Mouse (Mus musculus): Measurements from ENCODE around the gene Cox17. TPM values are rescaled to one million over a fixed set of nuclear protein-coding genes. Genes with fewer than 3 reads are reported as not detected.

The Cox17 gene
- polyA plus RNA-seq (2016; fragmentation: Nextera tagmentation; extraction: Ambion mirVana) = 129 and 140 TPM in 2 replicates

GRCm38 (mm10) chr16:38346529-38347325, at the start of gene Cox17, which contains the start of gene Gm21987:
Gene Cox17 (plus strand): TSS chr16:38346991.
Gene Gm21987 (plus strand): TSS chr16:38347040.
- no peaks in the 10 kb centered on the region for H3K27me3 ChIP-seq (ENCODE audit: low read depth, poor library complexity, severe bottlenecking)
- peak within 1 kb of the TSS; percentile 90 for H3K27ac ChIP-seq (replicated peaks)
- DNase-seq (ENCODE audit: low spot score) = peak; percentile 91
- 3% methylated on average over 35 of the region's 35 CpGs for WGBS
- H3K9me3 ChIP-seq (replicated peaks) = no peaks in the 10 kb centered on the region
- peaks cover 20% of the 10 kb centered on the region for H3K4me1 ChIP-seq
- H3K36me3 ChIP-seq = peaks cover 28% of the 10 kb centered on the region
- peak within 1 kb of the TSS; percentile 74 for H3K4me3 ChIP-seq

DNA sequence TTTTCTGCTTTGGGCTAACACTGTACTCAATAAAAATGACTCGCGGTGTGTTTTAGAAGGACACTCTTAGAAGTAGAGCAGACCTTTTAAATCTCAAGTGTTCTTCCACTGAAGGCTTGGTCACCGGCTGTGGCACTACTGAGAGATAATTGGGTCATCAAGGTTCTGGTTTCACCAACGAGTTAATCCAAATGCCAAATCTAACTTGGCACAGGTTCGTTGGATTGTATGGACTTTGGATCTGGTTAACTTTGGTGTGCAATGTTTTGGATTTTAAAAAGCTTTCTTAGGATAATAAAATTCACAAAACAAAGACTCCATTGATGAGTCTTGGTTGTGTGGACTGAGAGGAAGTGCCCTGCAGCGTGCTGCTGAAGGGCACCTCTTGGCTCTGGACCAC, 48.4 kb upstream of the Cox17 start:
- H3K27ac ChIP-seq (replicated peaks) = no peak overlapping the region
- H3K27me3 ChIP-seq (ENCODE audit: low read depth, poor library complexity, severe bottlenecking) = no peaks in the 10 kb centered on the region
- H3K4me1 ChIP-seq = no peaks in the 10 kb centered on the region
- no peak overlapping the region for H3K4me3 ChIP-seq
- 92% methylated on average over 6 of the region's 6 CpGs for WGBS
- no peaks in the 10 kb centered on the region for H3K36me3 ChIP-seq
- H3K9me3 ChIP-seq (replicated peaks) = no peaks in the 10 kb centered on the region
- no peak for DNase-seq (ENCODE audit: low spot score)

DNA sequence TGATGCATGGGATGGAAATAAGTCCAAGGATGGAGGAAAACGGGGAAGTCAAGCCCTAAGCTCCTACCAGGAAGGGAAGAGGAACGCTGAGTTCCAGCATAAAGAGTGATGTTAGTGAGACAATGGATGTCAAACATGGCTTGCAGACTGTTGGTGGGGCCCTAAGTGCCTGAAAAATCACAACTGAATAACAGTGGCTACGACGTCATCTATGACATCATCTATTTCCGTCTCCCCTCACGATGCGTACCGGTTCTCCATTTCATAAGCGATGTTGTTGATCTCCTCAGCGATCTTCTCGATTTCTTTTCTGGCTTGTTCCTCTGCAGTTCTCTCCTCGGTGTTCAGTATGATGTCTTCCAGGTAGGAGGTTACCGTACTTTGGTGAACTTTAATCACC, 44.4 kb upstream of the Cox17 start:
- H3K27ac ChIP-seq (replicated peaks) = no peak overlapping the region
- DNase-seq (ENCODE audit: low spot score) = no peak
- H3K9me3 ChIP-seq (replicated peaks) = no peaks in the 10 kb centered on the region
- no peaks in the 10 kb centered on the region for H3K27me3 ChIP-seq (ENCODE audit: low read depth, poor library complexity, severe bottlenecking)
- WGBS = 93% methylated on average over 13 of the region's 13 CpGs
- no peak overlapping the region for H3K4me3 ChIP-seq
- no peaks in the 10 kb centered on the region for H3K36me3 ChIP-seq
- H3K4me1 ChIP-seq = peaks cover 11% of the 10 kb centered on the region

DNA sequence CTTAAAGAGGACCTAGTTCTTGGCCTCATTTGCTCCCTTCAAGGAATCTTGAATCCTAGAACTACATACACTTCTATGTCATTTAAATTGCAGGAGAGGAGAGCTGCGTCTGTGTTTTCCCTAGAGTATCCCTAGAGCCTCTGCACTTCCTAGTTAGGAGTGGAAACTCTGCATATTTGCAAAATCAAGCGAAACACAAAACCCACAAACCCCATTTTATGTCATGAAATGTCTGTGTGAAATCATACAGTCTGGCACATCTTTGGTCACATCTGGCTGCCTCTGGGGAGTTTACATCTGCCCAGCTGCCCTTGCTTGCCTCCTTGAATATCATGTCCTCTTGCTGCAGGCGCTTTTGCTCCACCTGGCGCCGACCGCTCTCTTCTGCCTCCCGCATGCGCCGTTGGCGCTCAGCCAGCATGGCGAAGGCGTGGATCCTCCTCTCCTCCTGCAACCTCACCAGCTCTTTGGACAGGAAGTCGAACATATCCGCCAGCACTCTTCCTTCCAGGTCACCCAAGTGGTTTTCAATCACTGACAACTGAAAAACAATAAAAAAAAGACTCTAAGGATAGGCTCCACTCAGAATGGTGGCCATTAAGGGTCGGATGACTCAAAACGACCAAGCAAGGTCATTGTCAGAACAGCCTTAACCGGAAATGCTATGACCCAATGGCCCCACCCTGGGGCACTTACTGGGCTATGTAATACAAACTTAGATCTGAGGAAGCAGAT, 42.2 kb upstream of the Cox17 start:
- no peak for DNase-seq (ENCODE audit: low spot score)
- H3K36me3 ChIP-seq = no peaks in the 10 kb centered on the region
- H3K27me3 ChIP-seq (ENCODE audit: low read depth, poor library complexity, severe bottlenecking) = no peaks in the 10 kb centered on the region
- H3K27ac ChIP-seq (replicated peaks) = no peak overlapping the region
- 85% methylated on average over 17 of the region's 17 CpGs for WGBS
- no peak overlapping the region for H3K4me3 ChIP-seq
- no peaks in the 10 kb centered on the region for H3K9me3 ChIP-seq (replicated peaks)
- peaks cover 18% of the 10 kb centered on the region for H3K4me1 ChIP-seq

GRCm38 (mm10) chr16:38306571-38307220, 40.1 kb upstream of the Cox17 start:
- H3K36me3 ChIP-seq = no peaks in the 10 kb centered on the region
- H3K9me3 ChIP-seq (replicated peaks) = no peaks in the 10 kb centered on the region
- H3K4me3 ChIP-seq = no peak overlapping the region
- WGBS = 51% methylated on average over 18 of the region's 18 CpGs
- no peaks in the 10 kb centered on the region for H3K27me3 ChIP-seq (ENCODE audit: low read depth, poor library complexity, severe bottlenecking)
- peak; percentile 33 for DNase-seq (ENCODE audit: low spot score)
- H3K4me1 ChIP-seq = peaks cover 18% of the 10 kb centered on the region
- peak overlapping the region; percentile 42; the same call in 1 of the 2 replicates for H3K27ac ChIP-seq (replicated peaks)

- H3K4me1 ChIP-seq = peaks cover 18% of the 10 kb centered on the region
- DNase-seq (ENCODE audit: low spot score) = no peak
- WGBS = 51% methylated on average over 5 of the region's 5 CpGs
- no peaks in the 10 kb centered on the region for H3K36me3 ChIP-seq
- H3K4me3 ChIP-seq = no peak overlapping the region
- H3K9me3 ChIP-seq (replicated peaks) = no peaks in the 10 kb centered on the region
- no peak overlapping the region for H3K27ac ChIP-seq (replicated peaks)
- H3K27me3 ChIP-seq (ENCODE audit: low read depth, poor library complexity, severe bottlenecking) = no peaks in the 10 kb centered on the region
These were observed 39.6 kb upstream of the Cox17 start for GRCm38 (mm10) chr16:38307221-38307605.

GRCm38 (mm10) chr16:38307651-38308050, 39.1 kb upstream of the Cox17 start:
- no peaks in the 10 kb centered on the region for H3K36me3 ChIP-seq

GRCm38 (mm10) chr16:38308195-38308594, 38.6 kb upstream of the Cox17 start:
- no peaks in the 10 kb centered on the region for H3K27me3 ChIP-seq (ENCODE audit: low read depth, poor library complexity, severe bottlenecking)
- no peaks in the 10 kb centered on the region for H3K36me3 ChIP-seq
- H3K27ac ChIP-seq (replicated peaks) = no peak overlapping the region
- no peak for DNase-seq (ENCODE audit: low spot score)
- H3K4me3 ChIP-seq = no peak overlapping the region
- peaks cover 18% of the 10 kb centered on the region for H3K4me1 ChIP-seq
- no peaks in the 10 kb centered on the region for H3K9me3 ChIP-seq (replicated peaks)
- 89% methylated on average over 11 of the region's 11 CpGs for WGBS

More at GRCm38 (mm10) chr16:38307651-38308050, 39.1 kb upstream of the Cox17 start:
- WGBS = 61% methylated on average over 7 of the region's 7 CpGs
- DNase-seq (ENCODE audit: low spot score) = no peak
- H3K27ac ChIP-seq (replicated peaks) = peak overlapping the region; percentile 49; the same call in 1 of the 2 replicates
- H3K27me3 ChIP-seq (ENCODE audit: low read depth, poor library complexity, severe bottlenecking) = no peaks in the 10 kb centered on the region
- no peaks in the 10 kb centered on the region for H3K9me3 ChIP-seq (replicated peaks)
- H3K4me1 ChIP-seq = peaks cover 18% of the 10 kb centered on the region
- no peak overlapping the region for H3K4me3 ChIP-seq

GRCm38 (mm10) chr16:38318492-38318891, 28.3 kb upstream of the Cox17 start:
- WGBS = 85% methylated on average over 9 of the region's 9 CpGs
- Histone ChIP-seq H3K36me3 (no peaks in the 10 kb centered on the region), H3K27me3 (ENCODE audit: low read depth, poor library complexity, severe bottlenecking) (no peaks in the 10 kb centered on the region)

DNA sequence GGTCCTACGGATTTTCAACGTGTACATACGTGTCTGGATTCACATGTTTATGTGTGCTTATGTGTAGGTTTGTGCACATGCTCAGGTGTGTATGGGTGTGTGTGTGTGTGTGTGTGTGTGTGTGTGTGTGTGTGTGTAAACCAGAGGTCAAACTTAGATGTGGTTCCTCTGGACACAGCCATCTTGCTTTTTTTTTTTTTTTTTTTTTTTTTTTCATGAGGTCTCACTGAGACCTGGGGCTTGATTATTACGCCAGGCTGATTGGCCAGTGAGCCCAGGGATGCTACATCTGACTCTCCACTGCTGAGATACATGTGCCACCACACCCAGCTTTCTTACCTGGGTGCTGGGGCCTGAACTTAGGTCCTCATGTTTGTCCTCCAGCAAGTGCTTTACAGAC, 27.7 kb upstream of the Cox17 start:
- WGBS = 87% methylated on average over 4 of the region's 4 CpGs
- DNase-seq (ENCODE audit: low spot score) = no peak
- H3K27me3 ChIP-seq (ENCODE audit: low read depth, poor library complexity, severe bottlenecking) = no peaks in the 10 kb centered on the region
- no peaks in the 10 kb centered on the region for H3K4me1 ChIP-seq
- no peaks in the 10 kb centered on the region for H3K9me3 ChIP-seq (replicated peaks)
- H3K36me3 ChIP-seq = no peaks in the 10 kb centered on the region
- no peak overlapping the region for H3K27ac ChIP-seq (replicated peaks)
- no peak overlapping the region for H3K4me3 ChIP-seq

More at GRCm38 (mm10) chr16:38318492-38318891, 28.3 kb upstream of the Cox17 start:
- Histone ChIP-seq H3K4me3 (no peak overlapping the region), H3K4me1 (no peaks in the 10 kb centered on the region), H3K9me3 (replicated peaks) (no peaks in the 10 kb centered on the region), H3K27ac (replicated peaks) (no peak overlapping the region)
- no peak for DNase-seq (ENCODE audit: low spot score)

DNA sequence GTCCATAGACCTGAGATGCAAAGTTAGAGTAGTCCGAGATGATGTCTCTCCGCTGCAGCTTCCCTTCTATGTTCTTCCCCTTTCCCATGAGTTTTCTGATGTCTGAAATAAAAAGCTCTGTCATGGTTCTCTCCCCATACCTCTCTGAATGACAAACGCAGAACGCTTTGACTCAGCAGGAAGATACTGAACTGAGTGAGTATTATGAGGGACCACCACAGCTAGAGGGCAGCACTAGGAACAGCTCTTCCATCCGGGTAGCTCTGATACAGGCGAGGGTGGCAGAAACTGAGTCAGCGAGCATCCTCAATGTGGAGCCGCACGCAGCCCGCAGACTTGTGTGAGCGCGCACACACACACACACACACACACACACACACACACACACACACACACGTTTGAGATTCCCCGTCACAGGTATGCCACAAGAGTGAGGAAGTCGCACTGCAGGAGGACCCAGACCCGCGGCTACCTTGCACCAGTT, 25.3 kb upstream of the Cox17 start:
- Histone ChIP-seq H3K36me3 (no peaks in the 10 kb centered on the region), H3K4me1 (no peaks in the 10 kb centered on the region), H3K4me3 (peak overlapping the region; percentile 40), H3K27me3 (ENCODE audit: low read depth, poor library complexity, severe bottlenecking) (no peaks in the 10 kb centered on the region), H3K9me3 (replicated peaks) (no peaks in the 10 kb centered on the region), H3K27ac (replicated peaks) (0 out of 2 replicates have a peak overlapping the region, but pooled peaks have one; percentile 18)
- 30% methylated on average over 17 of the region's 17 CpGs for WGBS
- DNase-seq (ENCODE audit: low spot score) = peak; percentile 62

DNA sequence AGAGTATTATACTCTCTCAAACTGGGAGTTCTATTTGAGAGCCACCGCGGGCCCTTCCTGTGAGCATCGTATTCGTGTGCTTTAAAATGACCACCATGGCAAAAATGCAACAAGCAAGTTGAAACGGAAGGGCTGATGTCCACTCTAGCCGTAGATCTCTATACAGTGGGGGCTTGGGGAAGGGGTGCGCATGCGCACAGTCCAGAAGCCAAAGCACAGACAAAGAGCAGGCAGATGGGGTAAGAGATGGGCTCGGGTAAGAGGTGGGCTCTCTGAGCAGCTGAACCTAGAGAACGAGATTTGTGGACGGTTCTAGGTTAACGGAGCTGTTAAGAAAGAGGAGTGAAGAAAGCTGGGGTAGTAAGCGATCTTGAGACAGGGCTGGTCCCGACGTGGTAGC, 22.5 kb upstream of the Cox17 start:
- Histone ChIP-seq H3K36me3 (0 out of 2 replicates have a peak, but pooled peaks cover 1% of the 10 kb centered on the region), H3K4me1 (no peaks in the 10 kb centered on the region), H3K27me3 (ENCODE audit: low read depth, poor library complexity, severe bottlenecking) (no peaks in the 10 kb centered on the region), H3K27ac (replicated peaks) (no peak overlapping the region), H3K9me3 (replicated peaks) (no peaks in the 10 kb centered on the region), H3K4me3 (no peak overlapping the region)
- 91% methylated on average over 15 of the region's 15 CpGs for WGBS
- no peak for DNase-seq (ENCODE audit: low spot score)
